Mouse (Mus musculus) lung, adult 2 months (tissue): Measurements from ENCODE around the gene Ggta1.

Experiments used
- CTCF ChIP-seq: fragments of 200-500 bp; IDR thresholded peaks from 2 replicates; pipeline ENCODE4 v1.5.1; 2011; ENCODE audit warnings: mild to moderate bottlenecking, low read length, control low read depth; ENCODE audit not compliant: insufficient read depth
- POLR2A ChIP-seq: fragments of 200-500 bp; IDR thresholded peaks from 2 replicates; pipeline ENCODE4 v1.6.1; 2011; ENCODE audit warnings: low read depth, mild to moderate bottlenecking, control low read depth, low read length, borderline replicate concordance; ENCODE audit errors: extremely low read depth

DNA sequence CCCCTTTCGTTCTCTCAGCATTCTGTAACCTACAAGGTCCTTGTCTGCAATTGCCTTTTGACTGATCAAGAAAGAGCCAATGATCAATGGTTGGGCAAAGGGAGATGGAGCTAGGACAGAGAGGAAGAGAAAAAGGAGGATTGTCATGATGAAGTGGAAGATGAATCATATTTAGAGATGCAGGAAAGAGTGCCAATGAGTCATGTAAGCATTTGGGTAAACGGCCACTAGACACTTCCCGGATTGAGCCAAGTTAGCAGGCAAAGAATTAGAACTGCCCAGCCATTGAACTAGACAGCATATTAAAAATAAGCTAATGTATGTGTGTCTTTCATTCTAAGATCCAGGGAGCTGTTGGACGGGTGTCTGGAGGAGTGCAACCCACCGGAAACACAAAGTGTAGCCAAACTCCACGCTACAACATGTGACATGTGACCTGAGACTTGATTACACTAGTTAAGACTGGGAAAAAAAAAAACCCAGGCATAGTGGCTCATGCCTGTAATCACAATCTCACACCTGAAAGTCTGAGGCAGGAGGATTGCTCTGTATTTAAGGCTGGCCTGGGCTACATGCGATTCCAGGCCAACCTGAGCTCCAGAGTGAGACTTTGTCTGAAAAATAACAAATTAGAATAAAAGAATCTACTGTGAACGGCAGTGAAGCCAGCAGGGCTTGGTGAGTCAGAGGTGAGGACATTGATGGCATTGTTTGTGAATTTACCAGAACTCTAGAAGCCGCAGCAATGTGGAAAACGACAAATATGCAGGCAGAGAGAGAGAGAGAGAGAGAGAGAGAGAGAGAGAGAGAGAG, 15.2 kb upstream of the Ggta1 start:
- TF ChIP-seq CTCF (no peak), POLR2A (no peak)
